Mouse (Mus musculus): ENCODE measurements at regions not wholly inside any gene's neighbourhood (a gene's known extent, or its start where the extent isn't known, plus 50 kb on each side); places are given as distances from the start of the nearest gene placed in this dataset.
"Not testable (repeated sequence)": the region's sequence is repeated elsewhere in the genome, so short reads cannot be mapped to it uniquely, and the experiment has no call there.

DNA sequence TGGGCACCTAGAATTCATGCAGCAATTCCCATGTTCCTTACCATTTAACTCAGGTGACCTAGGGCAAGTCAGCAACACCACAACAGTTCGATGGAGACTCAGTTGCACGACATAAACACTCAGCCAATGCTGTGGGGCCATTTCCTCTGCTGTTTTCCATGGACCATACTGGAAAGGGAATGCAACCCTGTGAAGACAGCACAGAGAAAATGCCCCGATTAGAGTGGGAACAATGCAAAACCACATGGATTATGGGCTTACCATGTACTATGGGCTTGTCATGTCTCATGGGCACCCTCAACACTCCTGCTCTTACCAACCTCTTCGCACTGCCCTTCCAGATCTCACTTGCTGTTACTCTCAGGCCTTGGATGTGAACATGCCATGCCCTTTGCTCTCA is 207.6 kb downstream of the Snurf start:
- H3K27ac ChIP-seq (replicated peaks; ENCODE audit: insufficient read depth, low read depth, low read length); H3K36me3 ChIP-seq (ENCODE audit: control insufficient read depth, insufficient read depth, low read length); H3K4me1 ChIP-seq (ENCODE audit: control insufficient read depth, insufficient read depth, low read length); H3K4me3 ChIP-seq (ENCODE audit: insufficient read depth, low read depth, low read length); H3K9ac ChIP-seq (ENCODE audit: low read depth, low read length); H3K79me2 ChIP-seq (ENCODE audit: control insufficient read depth, insufficient read depth, low read length); H3K27me3 ChIP-seq (ENCODE audit: control insufficient read depth, insufficient read depth, low read length): not testable (repeated sequence)
- 72% methylated on average over 4 of the region's 4 CpGs for WGBS
- peak; percentile 0 for DNase-seq (ENCODE audit: extremely low read depth, low read depth, low spot score)

DNA sequence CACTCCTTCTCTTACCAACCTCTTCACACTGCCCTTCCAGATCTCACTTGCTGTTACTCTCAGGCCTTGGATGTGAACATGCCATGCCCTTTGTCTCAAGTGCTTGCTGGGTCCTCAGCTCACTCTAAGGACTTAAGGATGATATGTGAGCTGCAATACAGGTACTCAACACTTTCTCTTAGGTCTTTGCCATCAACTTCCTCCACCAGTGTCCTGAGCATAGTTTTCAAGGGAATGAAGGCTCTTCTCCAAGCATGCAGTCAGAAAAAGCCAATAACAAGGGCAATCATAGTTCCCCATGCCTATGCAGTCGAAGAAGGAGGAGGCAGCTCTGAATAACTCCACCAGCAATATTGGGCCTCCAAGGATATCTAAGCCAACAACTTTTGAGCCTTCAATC is 235.1 kb downstream of the Snurf start:
- not testable (repeated sequence) for H3K79me2 ChIP-seq (ENCODE audit: control insufficient read depth, insufficient read depth, low read length); H3K4me3 ChIP-seq (ENCODE audit: insufficient read depth, low read depth, low read length); DNase-seq (ENCODE audit: extremely low read depth, low read depth, low spot score); H3K4me1 ChIP-seq (ENCODE audit: control insufficient read depth, insufficient read depth, low read length); H3K27me3 ChIP-seq (ENCODE audit: control insufficient read depth, insufficient read depth, low read length); H3K27ac ChIP-seq (replicated peaks; ENCODE audit: insufficient read depth, low read depth, low read length); H3K9ac ChIP-seq (ENCODE audit: low read depth, low read length); H3K36me3 ChIP-seq (ENCODE audit: control insufficient read depth, insufficient read depth, low read length)
- WGBS, result 46% methylated on average over 1 of the region's 1 CpGs

DNA sequence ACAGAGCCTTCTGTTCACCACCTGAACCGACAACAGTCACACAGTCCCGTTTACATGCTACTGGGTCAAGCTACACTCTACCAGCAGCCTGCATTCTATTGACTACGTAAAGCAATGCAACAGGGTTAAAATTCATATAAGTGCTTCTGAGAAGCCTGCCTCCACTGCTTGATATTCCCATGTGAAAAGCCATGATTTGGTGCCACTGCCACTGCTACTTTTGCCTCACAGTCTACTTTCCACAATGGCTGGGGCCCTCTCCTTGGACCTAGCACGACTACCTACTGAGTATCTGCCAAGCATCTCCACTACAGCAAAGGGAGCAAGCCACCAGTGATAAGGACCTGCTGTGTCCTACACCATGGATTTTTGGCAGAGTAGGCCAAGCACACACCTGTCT is 236.2 kb downstream of the Snurf start:
- DNase-seq (ENCODE audit: extremely low read depth, low read depth, low spot score); H3K79me2 ChIP-seq (ENCODE audit: control insufficient read depth, insufficient read depth, low read length); H3K4me1 ChIP-seq (ENCODE audit: control insufficient read depth, insufficient read depth, low read length); H3K27me3 ChIP-seq (ENCODE audit: control insufficient read depth, insufficient read depth, low read length); H3K9ac ChIP-seq (ENCODE audit: low read depth, low read length); H3K4me3 ChIP-seq (ENCODE audit: insufficient read depth, low read depth, low read length); H3K27ac ChIP-seq (replicated peaks; ENCODE audit: insufficient read depth, low read depth, low read length); H3K36me3 ChIP-seq (ENCODE audit: control insufficient read depth, insufficient read depth, low read length): not testable (repeated sequence)
- WGBS, result 63% methylated on average over 2 of the region's 4 CpGs

DNA sequence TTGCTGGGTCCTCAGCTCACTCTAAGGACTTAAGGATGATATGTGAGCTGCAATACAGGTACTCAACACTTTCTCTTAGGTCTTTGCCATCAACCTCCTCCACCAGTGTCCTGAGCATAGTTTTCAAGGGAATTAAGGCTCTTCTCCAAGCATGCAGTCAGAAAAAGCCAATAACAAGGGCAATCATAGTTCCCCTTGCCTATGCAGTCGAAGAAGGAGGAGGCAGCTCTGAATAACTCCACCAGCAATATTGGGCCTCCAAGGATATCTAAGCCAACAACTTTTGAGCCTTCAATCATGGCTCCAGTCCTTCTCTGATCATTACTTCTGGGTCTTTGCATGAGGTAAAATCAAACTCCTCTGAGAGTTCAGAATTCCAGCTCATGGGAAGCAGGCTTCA is 237.5 kb downstream of the Snurf start:
- 57% methylated on average over 1 of the region's 1 CpGs for WGBS
- H3K27ac ChIP-seq (replicated peaks; ENCODE audit: insufficient read depth, low read depth, low read length); H3K4me1 ChIP-seq (ENCODE audit: control insufficient read depth, insufficient read depth, low read length); H3K79me2 ChIP-seq (ENCODE audit: control insufficient read depth, insufficient read depth, low read length); H3K9ac ChIP-seq (ENCODE audit: low read depth, low read length); H3K4me3 ChIP-seq (ENCODE audit: insufficient read depth, low read depth, low read length); H3K27me3 ChIP-seq (ENCODE audit: control insufficient read depth, insufficient read depth, low read length); H3K36me3 ChIP-seq (ENCODE audit: control insufficient read depth, insufficient read depth, low read length): not testable (repeated sequence)
- DNase-seq (ENCODE audit: extremely low read depth, low read depth, low spot score), result peak; percentile 2

All from liver, adult 2 months (tissue).